Mouse (Mus musculus) liver, adult 2 months (tissue): Measurements from ENCODE around the gene Uchl3. TPM values are rescaled to one million over a fixed set of nuclear protein-coding genes. Genes with fewer than 3 reads are reported as not detected.

Source experiments
- DNase-seq: peaks from one replicate; pipeline ENCODE4 v3.0.0-alpha.2; 2011; ENCODE audit warnings: low read depth, low spot score; ENCODE audit errors: extremely low read depth
- H3K27ac ChIP-seq: fragments of 200-500 bp; replicated peaks from 2 replicates; pipeline ENCODE4 v1.5.1; 2012; ENCODE audit warnings: low read depth, mild to moderate bottlenecking, control low read depth, inconsistent platforms, low read length; ENCODE audit not compliant: insufficient read depth
- H3K27me3 ChIP-seq: fragments of 200-500 bp; 2 replicates; pipeline ENCODE4 v1.6.1; 2012; ENCODE audit warnings: mild to moderate bottlenecking, moderate library complexity, low read length, inconsistent platforms; ENCODE audit not compliant: control insufficient read depth, insufficient read depth
- H3K36me3 ChIP-seq: fragments of 200-500 bp; 2 replicates; pipeline ENCODE4 v1.6.1; 2012; ENCODE audit warnings: low read length, inconsistent platforms; ENCODE audit not compliant: control insufficient read depth, insufficient read depth
- H3K4me1 ChIP-seq: fragments of 200-500 bp; 2 replicates; pipeline ENCODE4 v1.6.1; 2011; ENCODE audit warnings: low read length; ENCODE audit not compliant: control insufficient read depth, insufficient read depth
- H3K4me3 ChIP-seq: fragments of 200-500 bp; 2 replicates; pipeline ENCODE4 v1.5.1; 2011; ENCODE audit warnings: low read depth, mild to moderate bottlenecking, control low read depth, low read length, moderate library complexity; ENCODE audit not compliant: insufficient read depth
- H3K79me2 ChIP-seq: fragments of 200-500 bp; 2 replicates; pipeline ENCODE4 v1.6.1; 2012; ENCODE audit warnings: inconsistent platforms, mild to moderate bottlenecking, low read length, moderate library complexity; ENCODE audit not compliant: control insufficient read depth, insufficient read depth
- H3K9ac ChIP-seq: fragments of 200-500 bp; 2 replicates; pipeline ENCODE4 v1.6.1; 2012; ENCODE audit warnings: low read depth, mild to moderate bottlenecking, control low read depth, inconsistent platforms, low read length
- CTCF ChIP-seq: fragments of 200-500 bp; IDR thresholded peaks from 2 replicates; pipeline ENCODE4 v1.5.1; 2011; ENCODE audit warnings: low read depth, low read length, control low read depth
- POLR2A ChIP-seq: fragments of 200-500 bp; IDR thresholded peaks from 2 replicates; pipeline ENCODE4 v1.6.1; 2011; ENCODE audit warnings: low read length, control low read depth; ENCODE audit not compliant: insufficient read depth; ENCODE audit errors: extremely low read depth
- WGBS: fragments of 180-500 bp; shearing (Covaris S2); methylation state at CpG from one replicate; pipeline ENCODE4 v1.1.7; 2018; 5-methylcytosine and 5-hydroxymethylcytosine counted together
- polyA plus RNA-seq: library from polyadenylated mRNA; depleted of rRNA; stranded (reverse); fragments of >200 nt; gene quantifications from 2 replicates; pipeline ENCODE4 v1.2.3, GENCODE M21; 2012
- total RNA-seq: library from RNA; depleted of rRNA; stranded (reverse); fragments of >200 nt; gene quantifications from 2 replicates; pipeline ENCODE4 v1.2.3, GENCODE M21; 2014

The Uchl3 gene
- total and polyA plus RNA-seq, 2 experiments, result 8.9 to 25.4 TPM

DNA sequence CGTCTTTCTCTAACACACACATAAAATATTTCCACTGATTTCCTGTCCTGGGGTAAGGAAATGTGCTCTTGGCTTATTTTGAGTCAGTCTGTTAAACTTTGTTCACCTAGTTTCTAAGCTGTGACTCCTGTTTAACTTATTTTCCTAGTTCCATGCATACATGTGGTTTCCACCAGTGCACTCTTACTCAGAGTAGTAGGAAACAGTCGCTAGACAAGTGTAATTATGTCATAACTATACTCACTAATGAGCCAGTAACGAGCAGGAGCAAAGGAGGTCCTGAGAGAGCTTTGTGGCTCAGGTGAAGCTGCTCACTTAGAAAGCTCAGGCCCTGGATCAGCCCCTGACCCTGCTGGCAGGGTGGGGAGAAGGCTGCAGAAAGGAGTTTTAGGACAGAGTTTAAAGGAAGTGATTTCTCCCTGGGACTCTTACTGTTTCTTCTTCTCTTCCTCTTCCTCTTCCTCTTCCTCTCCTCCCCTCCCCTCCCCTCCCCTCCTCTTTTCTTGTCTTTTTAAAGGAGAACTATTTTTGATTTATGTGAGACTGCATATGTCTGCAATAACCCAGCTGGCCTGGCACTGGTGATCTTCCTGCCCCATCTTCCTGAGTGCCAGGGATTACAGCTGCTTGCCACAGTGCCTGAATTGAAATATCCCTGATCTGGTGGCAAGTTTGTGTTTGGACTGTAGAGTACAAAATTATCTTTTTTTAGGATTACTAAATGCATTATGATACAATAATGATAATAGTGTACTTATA is 8.1 kb downstream of the Uchl3 start:
- no peaks in the 10 kb centered on the region for H3K4me1 ChIP-seq
- H3K79me2 ChIP-seq, result no peaks in the 10 kb centered on the region
- TF ChIP-seq POLR2A, result no peak
- TF ChIP-seq CTCF, result no peak
- no peak overlapping the region for H3K27ac ChIP-seq
- no peaks in the 10 kb centered on the region for H3K27me3 ChIP-seq
- 71% methylated on average over 3 of the region's 3 CpGs for WGBS
- no peak for DNase-seq
- H3K4me3 ChIP-seq, result no peak overlapping the region
- H3K36me3 ChIP-seq, result peaks cover 4% of the 10 kb centered on the region
- no peak overlapping the region for H3K9ac ChIP-seq

DNA sequence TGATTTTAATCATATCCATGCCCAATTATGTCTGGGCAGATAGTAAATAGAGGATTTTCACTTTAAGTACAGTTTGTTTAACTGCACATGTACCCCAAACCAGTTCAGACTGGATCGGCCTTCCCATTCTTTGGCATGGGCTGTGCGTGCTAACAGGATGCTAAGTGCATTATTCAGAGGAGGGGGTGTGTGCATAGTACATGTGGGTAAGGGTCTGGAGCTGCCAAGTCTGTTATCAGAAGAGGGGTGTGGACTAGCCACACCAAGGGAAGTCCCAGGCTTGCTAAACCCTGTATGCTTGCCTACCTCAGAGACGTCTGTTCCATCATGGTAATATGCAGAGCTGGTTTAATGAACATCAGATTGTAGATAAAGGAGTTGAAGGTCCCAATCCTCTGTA is 10.5 kb downstream of the Uchl3 start:
- DNase-seq, result no peak
- Histone ChIP-seq H3K4me1 (no peaks in the 10 kb centered on the region), H3K9ac (no peak overlapping the region), H3K4me3 (no peak overlapping the region), H3K36me3 (peaks cover 11% of the 10 kb centered on the region), H3K79me2 (no peaks in the 10 kb centered on the region), H3K27me3 (no peaks in the 10 kb centered on the region), H3K27ac (no peak overlapping the region)
- no peak for TF ChIP-seq POLR2A
- TF ChIP-seq CTCF, result no peak
- 90% methylated on average over 3 of the region's 3 CpGs for WGBS

- DNase-seq, result no peak
- Histone ChIP-seq H3K27ac (no peak overlapping the region), H3K4me1 (no peaks in the 10 kb centered on the region), H3K9ac (no peak overlapping the region), H3K4me3 (no peak overlapping the region), H3K27me3 (no peaks in the 10 kb centered on the region), H3K79me2 (no peaks in the 10 kb centered on the region), H3K36me3 (peaks cover 18% of the 10 kb centered on the region)
- 95% methylated on average over 7 of the region's 7 CpGs for WGBS
- TF ChIP-seq CTCF, result no peak
- TF ChIP-seq POLR2A, result no peak
Measured at GRCm38 (mm10) chr14:101666056-101666455, 12.3 kb downstream of the Uchl3 start.

- 87% methylated on average over 5 of the region's 5 CpGs for WGBS
- Histone ChIP-seq H3K4me3 (no peak overlapping the region), H3K9ac (no peak overlapping the region), H3K27me3 (no peaks in the 10 kb centered on the region), H3K79me2 (no peaks in the 10 kb centered on the region), H3K4me1 (no peaks in the 10 kb centered on the region), H3K27ac (no peak overlapping the region), H3K36me3 (peaks cover 18% of the 10 kb centered on the region)
- no peak for DNase-seq
- TF ChIP-seq CTCF, result no peak
Measured at GRCm38 (mm10) chr14:101666536-101666935, 12.8 kb downstream of the Uchl3 start.

DNA sequence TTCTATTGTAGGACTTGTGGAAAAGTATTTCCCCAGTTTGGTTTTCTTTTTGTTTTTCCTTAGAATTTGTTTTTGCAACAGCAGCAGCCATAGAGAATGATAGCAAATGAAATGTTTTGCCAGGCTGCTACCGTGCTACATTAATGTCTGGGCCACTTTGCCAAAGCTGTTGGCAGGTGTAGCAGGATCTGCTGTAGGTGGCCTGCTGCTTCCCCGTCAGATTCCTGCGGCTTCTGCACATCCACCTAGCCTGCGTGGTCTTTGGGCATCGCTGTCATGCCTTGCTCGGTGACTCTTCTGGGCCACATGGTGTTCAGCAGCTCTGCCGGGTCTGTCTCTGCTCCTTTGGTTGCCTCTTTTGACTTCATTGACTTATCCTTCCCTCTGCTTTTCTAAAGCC is 14.9 kb downstream of the Uchl3 start:
- Histone ChIP-seq H3K4me1 (no peaks in the 10 kb centered on the region), H3K27me3 (no peaks in the 10 kb centered on the region), H3K27ac (no peak overlapping the region), H3K36me3 (peaks cover 20% of the 10 kb centered on the region), H3K79me2 (no peaks in the 10 kb centered on the region), H3K9ac (no peak overlapping the region), H3K4me3 (no peak overlapping the region)
- no peak for DNase-seq
- TF ChIP-seq POLR2A (no peak), CTCF (no peak)
- 94% methylated on average over 7 of the region's 7 CpGs for WGBS

DNA sequence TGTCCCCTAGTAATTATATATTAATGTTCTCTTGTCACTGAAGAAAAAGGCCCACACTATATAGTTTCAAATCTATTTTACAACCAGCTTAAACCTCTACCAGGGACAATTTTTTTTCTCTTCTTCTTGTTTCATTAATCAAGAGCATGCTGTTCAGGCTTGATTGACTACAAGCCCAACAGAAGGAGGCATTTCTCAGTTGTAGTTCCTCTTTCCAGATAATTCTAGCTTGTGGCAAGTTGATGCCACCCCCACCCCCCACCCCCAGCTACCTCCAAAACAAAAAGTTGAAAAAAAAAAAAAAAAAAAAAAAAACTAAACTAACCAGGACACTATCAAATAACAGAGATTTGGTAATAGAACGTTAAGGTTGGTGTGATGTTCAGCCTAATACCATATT is 18.5 kb downstream of the Uchl3 start:
- no peaks in the 10 kb centered on the region for H3K79me2 ChIP-seq
- no peaks in the 10 kb centered on the region for H3K4me1 ChIP-seq
- H3K9ac ChIP-seq, result no peak overlapping the region
- peaks cover 16% of the 10 kb centered on the region for H3K36me3 ChIP-seq
- 85% methylated on average over 1 of the region's 1 CpGs for WGBS
- H3K4me3 ChIP-seq, result no peak overlapping the region
- H3K27ac ChIP-seq, result no peak overlapping the region
- no peak for DNase-seq
- H3K27me3 ChIP-seq, result no peaks in the 10 kb centered on the region
- TF ChIP-seq POLR2A (no peak), CTCF (no peak)
